Mouse (Mus musculus) embryo, embryonic 11.5 days (tissue): Measurements from ENCODE around the gene Mkln1.
A peak's percentile ranks its signal among the peaks of the same experiment; 100 is the strongest.
"Not testable (repeated sequence)": the region's sequence is repeated elsewhere in the genome, so short reads cannot be mapped to it uniquely, and the experiment has no call there.

Experiments used
- DNase-seq: peaks from one replicate; pipeline ENCODE4 v3.0.0-alpha.2; 2012; ENCODE audit warnings: low read depth, low spot score

Gene Mkln1

GRCm38 (mm10) chr6:31549361-31550051, 151.0 kb downstream of the Mkln1 start:
- DNase-seq, result no peak

DNA sequence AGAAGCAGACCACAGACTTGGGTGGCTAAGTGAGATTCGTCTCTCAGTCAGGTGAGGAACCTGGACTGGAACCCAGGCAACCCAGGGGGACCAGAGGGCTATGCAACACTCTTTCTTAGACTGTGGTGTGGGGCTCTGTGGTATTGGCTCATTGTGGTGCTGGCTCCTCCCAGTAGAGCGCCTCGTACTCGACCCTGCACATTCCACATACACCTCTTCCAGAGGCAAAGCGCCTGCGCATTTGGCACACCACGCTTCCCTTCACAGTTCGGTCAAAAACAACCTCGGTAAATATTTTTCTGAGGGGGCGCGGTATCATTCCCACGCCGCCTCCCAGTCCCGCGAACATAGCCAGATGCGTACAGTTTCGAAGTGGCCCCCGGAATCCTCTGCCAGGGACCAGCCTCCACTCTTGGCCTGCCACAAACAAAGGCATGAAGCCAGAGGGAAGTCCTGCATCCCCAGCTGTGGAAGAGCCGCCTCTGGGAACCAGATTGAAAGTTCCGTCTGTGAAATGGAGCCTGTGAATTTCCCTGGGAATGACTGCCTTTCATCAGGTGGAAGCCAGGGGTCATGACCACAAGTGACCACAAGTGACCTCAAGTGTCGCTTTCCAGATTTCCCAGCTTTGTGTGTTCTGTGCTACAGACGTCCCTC, 152.5 kb downstream of the Mkln1 start:
- DNase-seq, result no peak

GRCm38 (mm10) chr6:31556460-31557100, 158.0 kb downstream of the Mkln1 start:
- no peak for DNase-seq

DNA sequence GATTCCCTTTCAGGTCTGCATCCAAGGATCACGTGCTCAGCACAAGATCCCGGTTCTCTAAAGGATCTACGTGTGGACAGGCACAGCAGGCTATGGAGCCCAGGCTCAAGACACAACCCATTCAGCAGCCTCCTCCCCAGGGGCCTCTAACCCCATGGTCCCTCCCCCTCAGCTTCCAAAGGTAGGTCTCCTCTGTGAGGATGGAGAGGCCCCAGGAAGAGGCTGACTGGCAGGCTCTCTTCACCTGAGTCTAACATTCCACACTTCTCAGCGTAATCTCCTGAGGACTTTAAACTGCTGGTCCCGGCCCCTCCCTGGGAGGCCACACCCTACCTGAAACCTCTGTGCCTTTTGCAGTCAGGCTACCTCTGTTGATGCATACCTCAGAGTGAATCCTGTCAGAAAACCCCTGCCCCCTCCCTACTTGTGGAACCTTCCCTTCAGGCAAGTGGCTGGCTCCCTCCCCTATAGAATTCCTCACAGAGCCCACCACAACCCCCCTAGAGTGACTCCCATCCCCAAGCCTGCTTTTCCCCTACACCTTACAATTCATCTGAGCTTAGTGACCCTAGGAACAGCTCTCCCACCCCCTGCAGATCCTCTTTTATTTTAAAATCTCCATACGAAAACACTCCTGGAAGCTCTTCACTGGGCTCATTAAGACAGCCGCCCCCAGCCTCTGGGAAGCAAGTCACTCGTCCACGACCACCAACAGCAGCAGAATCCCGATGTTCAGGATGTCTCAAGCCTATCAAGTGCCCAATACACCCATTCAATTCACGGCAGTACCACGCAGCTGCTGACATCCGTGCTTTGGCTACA, 161.8 kb downstream of the Mkln1 start:
- DNase-seq, result no peak

DNA sequence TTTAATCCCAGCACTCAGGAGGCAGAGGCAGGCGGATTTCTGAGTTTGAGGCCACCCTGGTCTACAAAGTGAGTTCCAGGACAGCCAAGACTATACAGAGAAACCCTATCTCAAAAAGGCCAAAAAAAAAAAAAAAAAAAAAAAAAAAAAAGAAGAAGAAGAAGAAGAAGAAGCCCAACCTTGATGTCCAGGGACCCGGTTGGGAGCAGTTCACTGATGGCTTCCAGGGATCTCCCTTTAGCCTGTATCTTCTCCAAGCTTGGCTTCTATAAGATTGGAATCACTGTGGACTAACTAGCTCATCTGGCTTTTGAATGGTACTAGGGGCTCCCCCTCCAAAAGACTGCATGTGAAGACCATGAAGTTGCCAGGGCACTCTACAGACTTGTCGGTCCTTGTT, 163.4 kb downstream of the Mkln1 start:
- not testable (repeated sequence) for DNase-seq

- DNase-seq, result no peak
These were observed 164.0 kb downstream of the Mkln1 start for GRCm38 (mm10) chr6:31562371-31563080.

DNA sequence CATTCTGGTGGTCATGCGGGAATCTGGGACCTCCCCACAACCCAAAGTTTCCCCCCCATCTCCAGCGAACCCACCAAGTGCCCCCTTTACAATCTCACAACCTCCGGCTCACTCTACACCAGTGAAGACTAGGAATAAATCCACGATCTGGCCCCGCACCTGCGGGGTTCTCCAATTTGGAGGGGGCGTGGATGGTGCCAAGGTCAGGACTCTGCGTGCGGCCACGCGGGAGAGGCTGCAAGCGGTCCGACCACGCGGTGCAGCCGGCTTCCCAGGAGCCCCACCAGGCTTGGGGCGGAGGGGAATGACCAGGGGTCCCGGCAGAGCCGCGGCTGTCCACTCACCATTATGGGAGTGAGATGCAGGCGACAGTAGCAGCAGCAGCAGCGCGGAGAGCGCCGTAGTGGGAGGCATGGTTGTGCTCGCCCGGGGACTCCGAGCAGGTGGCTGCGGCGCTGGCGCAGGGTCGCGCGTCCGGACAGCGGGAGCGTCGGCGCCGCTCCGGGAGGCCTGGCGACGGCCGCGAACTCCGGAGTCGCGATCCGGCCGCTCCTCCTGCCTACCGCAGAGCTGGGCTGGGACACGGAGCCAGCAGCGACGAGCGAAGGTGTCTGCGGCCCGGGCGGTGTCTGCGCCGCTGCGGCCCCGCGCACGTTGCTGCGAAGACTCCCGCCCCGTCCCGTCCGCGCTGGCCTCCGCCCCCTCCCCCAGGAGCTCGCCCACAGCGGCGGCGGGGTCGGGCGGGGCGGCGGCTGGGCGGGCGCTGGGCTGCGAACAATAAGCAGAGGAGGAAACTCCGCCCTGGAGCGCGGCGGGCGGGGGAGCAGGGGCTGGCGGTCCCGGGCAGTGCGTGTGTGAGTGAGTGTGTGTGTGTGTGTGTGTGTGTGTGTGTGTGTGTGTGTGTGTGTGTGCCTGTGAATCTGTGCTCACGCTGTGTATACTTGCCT, 165.0 kb downstream of the Mkln1 start, which contains the start of gene Podxl:
Podxl (minus strand) TSS at position 747 of the 947 bp plus-strand sequence.
- peak; percentile 66 for DNase-seq

DNA sequence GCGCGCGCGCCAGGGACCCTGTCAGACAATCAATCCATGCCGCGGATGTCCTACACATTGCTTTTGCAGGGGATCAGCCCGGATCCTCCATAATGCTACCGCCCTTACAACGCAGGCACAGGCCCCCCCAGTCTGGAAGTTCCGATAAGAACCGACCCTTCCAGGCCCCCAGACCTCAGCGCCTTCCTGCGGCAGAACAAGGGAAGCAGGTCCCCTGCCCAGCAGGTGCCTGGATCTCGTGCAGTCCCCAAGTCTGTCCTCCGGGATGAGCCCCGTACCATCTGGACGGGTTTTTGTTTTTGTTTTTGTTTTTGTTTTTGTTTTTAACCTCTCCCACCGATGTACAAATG, 165.6 kb downstream of the Mkln1 start:
- no peak for DNase-seq

DNA sequence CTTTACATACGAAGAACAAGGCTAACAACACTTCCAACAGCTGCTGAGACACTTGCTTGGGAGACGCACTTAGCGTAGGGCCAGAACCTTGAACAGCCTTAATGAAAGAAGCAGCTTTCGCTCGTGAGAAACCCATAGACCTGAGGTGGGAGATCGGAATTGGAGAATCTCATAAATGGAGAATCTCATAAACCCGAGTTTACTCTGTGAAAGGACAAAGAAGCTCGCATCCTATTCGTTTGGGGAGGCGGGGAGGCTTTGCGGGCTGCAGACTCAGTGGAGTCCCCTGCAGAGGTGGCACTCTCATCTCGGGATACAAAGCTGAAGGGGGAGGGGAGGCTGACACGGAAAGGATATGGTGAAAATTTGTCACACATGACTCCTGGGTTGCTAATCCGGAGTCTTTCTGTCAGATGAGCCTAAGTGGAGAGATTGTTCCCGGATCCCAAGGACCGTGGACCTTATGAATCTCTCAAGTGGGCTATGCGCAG, 166.4 kb downstream of the Mkln1 start:
- no peak for DNase-seq
